Mouse (Mus musculus): ENCODE results near the gene Rnf223. TPM values are rescaled to one million over a fixed set of nuclear protein-coding genes. Genes with fewer than 3 reads are reported as not detected.
"Not testable (repeated sequence)": the region's sequence is repeated elsewhere in the genome, so short reads cannot be mapped to it uniquely, and the experiment has no call there.

Rnf223 gene
- total RNA-seq, 2 experiments from 2014 or later, result 0.42 to 0.72 TPM

- DNase-seq, result no peak
- intact Hi-C loops (cut with DNase I), result loop anchor here (10.0 kb wide), 1 partner anchor 48 kb away; no protein-coding TSS in a partner anchor
Measured at GRCm38 (mm10) chr4:156126841-156127240, 3.5 kb upstream of the Rnf223 start.

DNA sequence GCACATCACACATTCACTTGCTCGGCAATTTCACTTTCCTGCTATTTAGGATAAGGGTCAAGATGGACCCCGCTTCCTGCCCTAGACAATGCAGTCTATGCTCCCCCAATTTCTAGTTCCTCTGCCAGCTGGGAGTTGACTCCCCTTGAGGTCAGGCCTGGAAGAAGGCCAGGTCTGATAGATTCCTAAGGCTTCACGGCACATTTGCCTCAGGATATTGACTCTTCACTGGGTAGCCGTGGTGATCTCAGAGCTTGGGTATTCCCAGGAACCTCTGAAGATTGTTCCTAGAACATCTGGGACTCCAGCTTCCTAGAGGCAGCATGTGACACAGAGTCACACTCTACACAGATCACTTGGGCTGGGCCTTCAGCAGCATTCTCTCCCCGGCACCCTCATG is 1.6 kb upstream of the Rnf223 start:
- intact Hi-C loops (cut with DNase I), result loop anchor here (10.0 kb wide), 1 partner anchor 46 kb away; no protein-coding TSS in a partner anchor
- no peak for DNase-seq

DNA sequence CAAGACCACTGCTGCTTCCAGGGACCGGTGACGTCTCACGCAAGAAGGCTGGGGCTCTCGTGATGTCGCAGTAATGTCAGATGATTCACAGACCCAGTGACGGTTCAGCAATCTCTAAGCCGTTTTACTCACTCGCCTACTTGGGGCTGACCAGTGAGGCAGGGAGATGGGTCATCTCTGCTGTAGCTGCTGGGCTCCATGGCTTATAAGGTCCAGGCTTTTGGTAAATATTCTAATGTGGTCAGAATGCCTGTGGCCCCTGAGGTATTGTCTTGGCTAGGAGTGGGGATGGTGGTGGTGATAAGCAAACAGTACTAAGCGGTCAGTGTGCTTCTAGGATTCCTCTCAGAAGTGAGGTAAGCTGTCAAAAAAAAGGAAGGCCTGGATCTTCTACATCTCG is 627 bp downstream of the Rnf223 start:
- DNase-seq, result no peak
- intact Hi-C loops (cut with DNase I), result no loop called here

- intact Hi-C loops (cut with DNase I), result no loop called here
- DNase-seq, result no peak
Measured at GRCm38 (mm10) chr4:156133334-156133733, 3.0 kb downstream of the Rnf223 start.

DNA sequence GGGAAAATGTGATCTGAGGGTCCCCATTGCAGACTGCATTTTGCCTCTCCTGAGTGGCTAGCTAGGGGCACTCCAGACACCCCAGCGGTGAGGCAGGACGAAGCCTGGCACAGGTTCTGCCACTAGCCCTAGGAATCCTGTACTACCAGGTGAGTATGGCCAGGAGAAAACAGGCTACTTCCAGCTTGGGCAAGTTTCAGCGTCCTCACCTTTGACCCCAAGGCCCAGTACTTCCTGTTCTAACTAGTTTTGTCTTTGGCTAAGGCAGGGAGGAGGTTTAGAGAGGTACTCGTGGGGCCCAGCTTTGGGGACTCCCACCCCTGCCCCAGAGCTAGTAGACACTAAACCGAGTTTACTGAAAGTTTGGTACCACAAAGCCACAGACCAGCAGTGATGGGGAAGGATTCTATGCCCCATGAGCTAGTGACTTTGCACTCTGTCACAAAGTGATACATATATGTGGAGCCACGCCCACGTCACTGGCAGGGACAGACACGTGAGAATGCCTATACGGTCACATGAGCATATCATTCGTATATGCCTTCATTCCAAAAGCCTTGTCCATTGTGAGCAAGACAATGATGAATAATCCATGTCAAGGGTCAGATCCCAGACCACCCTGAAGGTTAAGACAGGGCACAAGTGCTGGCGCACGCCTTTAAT is 3.8 kb downstream of the Rnf223 start:
- intact Hi-C loops (cut with DNase I), result no loop called here

DNA sequence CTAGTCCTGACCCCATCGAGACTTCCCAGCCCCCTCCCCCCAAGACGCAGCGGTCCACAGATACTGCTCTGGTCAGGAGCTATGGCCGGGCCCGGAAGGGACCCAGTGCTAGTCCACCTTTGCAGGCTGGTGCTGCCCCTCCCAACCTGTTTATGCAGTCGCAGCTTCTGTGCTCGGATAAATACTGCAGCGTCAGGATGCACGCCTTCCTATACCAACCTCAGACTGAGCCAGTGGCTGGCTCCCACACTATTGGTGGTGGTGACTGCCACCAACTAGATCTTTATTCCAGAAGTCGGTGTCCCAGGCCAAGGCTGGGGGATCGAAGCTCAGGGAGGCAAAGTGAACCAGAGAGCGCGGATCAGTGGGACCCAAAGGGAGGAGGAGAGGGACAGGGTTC is 4.8 kb downstream of the Rnf223 start:
- DNase-seq, result no peak
- intact Hi-C loops (cut with DNase I), result no loop called here

More for the DNA sequence above, 3.8 kb downstream of the Rnf223 start:
- no peak for DNase-seq

- intact Hi-C loops (cut with DNase I), result no loop called here
- no peak for DNase-seq
Measured at GRCm38 (mm10) chr4:156135801-156136200, 5.5 kb downstream of the Rnf223 start.

DNA sequence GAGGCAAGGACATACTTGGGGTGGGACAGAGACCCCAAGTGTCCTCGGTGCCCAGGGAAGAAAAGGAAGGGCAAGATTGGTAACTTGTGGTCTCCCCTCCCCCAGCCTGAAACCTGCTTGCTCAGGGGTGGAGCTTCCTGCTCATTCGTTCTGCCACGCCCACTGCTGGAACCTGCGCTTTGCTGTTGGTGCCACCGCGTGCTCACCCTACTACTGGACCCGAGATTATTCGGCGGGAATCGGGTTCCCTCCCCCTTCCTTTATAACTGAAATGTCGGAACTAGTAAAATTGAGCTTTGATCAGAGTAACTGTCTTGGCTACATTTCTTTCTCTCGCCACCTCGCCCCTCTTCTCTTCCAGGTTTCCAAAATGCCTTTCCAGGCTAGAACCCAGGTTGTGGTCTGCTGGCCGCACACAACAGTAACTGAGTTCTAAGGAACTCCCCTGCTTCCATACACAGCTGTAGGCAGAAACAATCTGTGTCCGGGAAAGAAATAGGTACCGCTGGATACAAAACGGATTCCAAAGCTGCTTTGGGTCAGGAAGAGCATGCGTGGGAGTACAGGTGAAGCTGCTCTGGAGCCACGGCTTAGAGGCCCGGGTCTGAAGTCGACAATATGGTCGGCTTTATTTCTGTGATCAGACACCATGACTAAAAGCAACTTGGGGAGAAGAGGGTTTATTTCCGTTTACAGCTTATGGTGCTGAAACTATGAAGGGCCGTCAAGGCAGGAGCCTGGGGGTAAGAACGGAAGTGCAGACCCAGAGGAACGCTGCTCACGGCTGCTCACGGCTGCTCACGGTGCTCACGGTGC is 6.2 kb downstream of the Rnf223 start:
- DNase-seq, result no peak
- intact Hi-C loops (cut with DNase I), result no loop called here

GRCm38 (mm10) chr4:156150887-156151286 is 20.6 kb downstream of the Rnf223 start:
- intact Hi-C loops (cut with DNase I); DNase-seq: not testable (repeated sequence)

GRCm38 (mm10) chr4:156154771-156155170 is 24.5 kb downstream of the Rnf223 start:
- no peak for DNase-seq
- intact Hi-C loops (cut with DNase I), result no loop called here

DNA sequence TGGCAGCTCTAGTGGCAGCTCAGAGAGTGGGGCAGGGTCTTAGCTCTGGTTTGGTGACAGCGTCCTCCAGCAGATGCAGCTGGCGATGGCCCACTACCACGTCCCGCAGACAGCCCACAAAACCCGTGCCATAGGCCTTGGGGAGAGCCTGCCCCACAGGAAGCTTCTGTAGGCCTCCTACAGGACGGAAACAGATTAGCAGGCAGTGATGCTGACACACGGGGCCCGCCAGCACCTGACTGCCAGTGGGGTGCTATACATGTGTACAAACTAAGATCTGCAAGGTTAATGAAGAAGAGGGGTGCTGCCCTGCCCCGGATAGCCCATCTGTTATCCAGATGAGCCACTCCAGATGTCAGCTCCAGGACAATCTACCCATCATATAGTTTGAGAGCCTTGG is 36.2 kb downstream of the Rnf223 start:
- no peak for DNase-seq
- intact Hi-C loops (cut with DNase I), result no loop called here

GRCm38 (mm10) chr4:156168611-156169010 is 38.3 kb downstream of the Rnf223 start:
- no peak for DNase-seq
- intact Hi-C loops (cut with DNase I), result no loop called here

GRCm38 (mm10) chr4:156169129-156169528 is 38.8 kb downstream of the Rnf223 start:
- intact Hi-C loops (cut with DNase I), result no loop called here
- no peak for DNase-seq

- intact Hi-C loops (cut with DNase I), result loop anchor here (10.0 kb wide), 1 partner anchor 47 kb away; no protein-coding TSS in a partner anchor
- no peak for DNase-seq
Measured at GRCm38 (mm10) chr4:156171828-156172227, 41.5 kb downstream of the Rnf223 start.

DNA sequence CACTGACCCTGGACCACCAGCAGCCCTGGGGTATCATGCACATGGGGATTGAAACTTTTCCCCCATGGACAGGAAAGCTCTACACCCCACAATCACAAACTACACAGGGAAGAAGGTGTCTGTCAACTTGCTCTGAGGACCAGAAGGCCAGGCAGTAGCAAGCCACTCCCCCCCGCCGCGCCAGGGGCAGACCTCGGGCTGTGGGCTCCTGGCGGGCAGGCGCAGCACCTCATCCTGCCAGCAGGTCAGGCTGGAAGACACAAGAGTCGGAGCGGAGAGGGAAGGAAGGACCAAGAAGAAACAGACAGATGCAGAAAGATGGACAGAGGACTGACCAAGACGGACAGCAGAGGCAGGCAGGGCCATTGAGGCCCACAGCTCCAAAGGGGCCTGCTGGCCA is 47.3 kb downstream of the Rnf223 start:
- intact Hi-C loops (cut with DNase I), result loop anchor here (10.0 kb wide), 1 partner anchor 53 kb away; no protein-coding TSS in a partner anchor
- DNase-seq, result no peak

Other genes starting within 250 kb of the Rnf223 start
- gene Pusl1, start 238.7 kb upstream of the Rnf223 start, total RNA-seq (2021), result 10 to 100 TPM; 62.3 to 68.1 TPM
- gene Acap3, start 238.7 kb upstream of the Rnf223 start, total RNA-seq (2021), result 100 to 1,000 TPM; 164 to 168 TPM
- 100 to 1,000 TPM in 1 of 2 experiments, 10 to 100 TPM in 1; 96.0 to 101 TPM for gene Ube2j2, start 186.7 kb upstream of the Rnf223 start, total RNA-seq (2021)
- 10 to 100 TPM; 12.0 to 14.8 TPM for gene C1qtnf12, start 168.2 kb upstream of the Rnf223 start, total RNA-seq (2021)
- gene B3galt6, start 137.9 kb upstream of the Rnf223 start, total RNA-seq (2021), result 10 to 100 TPM; 12.9 to 13.7 TPM
- gene Sdf4, start 137.6 kb upstream of the Rnf223 start, total RNA-seq (2021), result 100 to 1,000 TPM; 111 to 112 TPM
- gene Tnfrsf4, start 116.7 kb upstream of the Rnf223 start, total RNA-seq (2021), result 1 to 10 TPM; 1.3 to 1.5 TPM
- gene Tnfrsf18, start 104.3 kb upstream of the Rnf223 start, total RNA-seq (2021), result not detected
- not detected for gene Ttll10, start 71.1 kb upstream of the Rnf223 start, total RNA-seq (2021)
- gene 9430015G10Rik, start 20.5 kb upstream of the Rnf223 start, total RNA-seq (2021), result 10 to 100 TPM; 34.6 to 37.5 TPM
- gene Agrn, start 67.0 kb downstream of the Rnf223 start, total RNA-seq (2021), result 100 to 1,000 TPM; 330 to 331 TPM
- gene Isg15, start 70.3 kb downstream of the Rnf223 start, total RNA-seq (2021), result not detected
- 1 to 10 TPM; 5.2 to 6.4 TPM for gene AW011738, start 72.8 kb downstream of the Rnf223 start, total RNA-seq (2021)
- gene Perm1, start 85.4 kb downstream of the Rnf223 start, total RNA-seq (2021), result under 1 TPM; 0.36 to 0.46 TPM
- gene Plekhn1, start 104.3 kb downstream of the Rnf223 start, total RNA-seq (2021), result 10 to 100 TPM; 46.0 to 46.9 TPM
- 10 to 100 TPM; 77.3 to 78.3 TPM for gene Noc2l, start 105.5 kb downstream of the Rnf223 start, total RNA-seq (2021)
- 1 to 10 TPM; 4.7 to 5.3 TPM for gene Samd11, start 125.1 kb downstream of the Rnf223 start, total RNA-seq (2021)
- gene Vmn2r-ps159, start 200.6 kb downstream of the Rnf223 start, total RNA-seq (2021), result not detected

Measured in left cerebral cortex, postnatal 4 days (tissue).